Mouse (Mus musculus) kidney, postnatal 0 days (tissue): ENCODE measurements around the gene Col23a1. TPM values are rescaled to one million over a fixed set of nuclear protein-coding genes. Genes with fewer than 3 reads are reported as not detected.

Experiments used
- ATAC-seq: fragments of 200-750 bp; cut with Nextera tagmentation; replicated peaks from 2 replicates; pipeline ENCODE4 v1.8.0; 2017; ENCODE audit warnings: low read depth, moderate number of reproducible peaks, moderate TSS enrichment, moderate library complexity; ENCODE audit not compliant: low FRiP score
- DNase-seq: peaks from one replicate; pipeline ENCODE4 v3.0.0-alpha.2; 2016; ENCODE audit warnings: low spot score
- H3K27ac ChIP-seq: fragments of 300-500 bp; sonication (generic); 2 replicates; pipeline ENCODE4 v1.5.1; 2014; ENCODE audit warnings: mild to moderate bottlenecking
- H3K27me3 ChIP-seq: fragments of 300-500 bp; sonication (generic); 2 replicates; pipeline ENCODE4 v1.6.1; 2014; ENCODE audit warnings: low read length, mixed read lengths; ENCODE audit not compliant: insufficient read depth
- H3K36me3 ChIP-seq: fragments of 300-500 bp; sonication (generic); 2 replicates; pipeline ENCODE4 v1.6.1; 2014; ENCODE audit warnings: low read length, mixed read lengths; ENCODE audit not compliant: insufficient read depth
- H3K4me1 ChIP-seq: fragments of 300-500 bp; sonication (generic); replicated peaks from 2 replicates; pipeline ENCODE4 v1.6.1; 2014; ENCODE audit warnings: antibody characterized with exemption, low read length, mixed read lengths; ENCODE audit not compliant: insufficient read depth
- H3K4me2 ChIP-seq: fragments of 300-500 bp; sonication (generic); 2 replicates; pipeline ENCODE4 v1.6.1; 2014; ENCODE audit warnings: mild to moderate bottlenecking, low read length, moderate library complexity, mixed read lengths
- H3K4me3 ChIP-seq: fragments of 300-500 bp; sonication (generic); replicated peaks from 2 replicates; pipeline ENCODE4 v1.5.1; 2014; ENCODE audit warnings: low read depth, low read length
- H3K9ac ChIP-seq: fragments of 300-500 bp; sonication (generic); 2 replicates; pipeline ENCODE4 v1.6.1; 2014; ENCODE audit warnings: low read depth, low read length
- H3K9me3 ChIP-seq: fragments of 300-500 bp; sonication (generic); replicated peaks from 2 replicates; pipeline ENCODE4 v1.6.1; 2016; ENCODE audit warnings: low read length, inconsistent platforms, mixed read lengths
- CTCF ChIP-seq: IDR thresholded peaks from 2 replicates; pipeline ENCODE4 v1.5.1; 2016; ENCODE audit warnings: antibody characterized with exemption, low read depth, mild to moderate bottlenecking, moderate library complexity
- WGBS: fragments of 180-500 bp; shearing (Covaris S2); extraction: QIAGEN DNeasy Blood & Tissue Kit; methylation state at CpG from one replicate; pipeline ENCODE4 v1.1.7; 2014; 5-methylcytosine and 5-hydroxymethylcytosine counted together
- polyA plus RNA-seq: library from polyadenylated mRNA; unstranded; fragments of >200 nt; fragmentation: Nextera tagmentation; extraction: Ambion mirVana; gene quantifications from 2 replicates; pipeline ENCODE4 v1.2.1, GENCODE M21; 2015

The Col23a1 gene
- polyA plus RNA-seq, 1 experiment from 2014 or later, result 6.8 TPM

DNA sequence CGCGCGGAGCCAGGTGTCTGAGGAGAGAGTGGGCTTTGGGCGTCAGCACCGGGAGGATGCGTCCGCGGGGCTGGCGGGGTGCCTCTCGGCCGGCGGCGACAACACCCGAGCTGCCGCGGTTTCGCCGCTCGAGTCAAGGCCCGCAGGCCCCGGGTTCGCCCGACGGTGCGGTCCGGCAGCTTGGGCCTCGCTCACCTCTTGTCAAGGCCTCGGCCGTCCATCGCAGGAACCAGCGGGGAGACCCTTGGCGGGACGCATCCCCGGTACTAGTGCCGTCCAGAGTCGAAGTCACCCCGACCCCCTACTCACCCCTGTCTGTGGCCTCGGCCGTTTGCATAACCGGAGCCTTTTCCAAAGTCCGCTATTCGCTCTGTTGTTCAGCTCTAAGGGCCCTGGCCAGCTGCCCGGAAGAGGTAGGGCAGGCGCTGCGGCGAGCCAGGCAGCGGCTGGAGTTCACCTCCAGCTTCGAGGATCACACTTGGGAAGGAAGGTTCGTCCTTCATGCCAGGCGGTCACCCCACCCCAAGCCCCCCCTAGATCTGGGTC, 26.4 kb upstream of the Col23a1 start:
- Histone ChIP-seq H3K27ac (peak overlapping the region; percentile 95), H3K4me2 (peak overlapping the region; percentile 81), H3K9ac (peak overlapping the region; percentile 96), H3K4me1 (peaks cover 13% of the 10 kb centered on the region; the same call in 1 of the 2 replicates), H3K9me3 (no peaks in the 10 kb centered on the region), H3K27me3 (no peaks in the 10 kb centered on the region), H3K4me3 (peak overlapping the region; percentile 85), H3K36me3 (no peaks in the 10 kb centered on the region; the same call in 1 of the 2 replicates)
- TF ChIP-seq CTCF, result no peak
- ATAC-seq, result peak; percentile 47
- WGBS, result under 1% methylated on average over 50 of the region's 50 CpGs
- peak; percentile 63 for DNase-seq

DNA sequence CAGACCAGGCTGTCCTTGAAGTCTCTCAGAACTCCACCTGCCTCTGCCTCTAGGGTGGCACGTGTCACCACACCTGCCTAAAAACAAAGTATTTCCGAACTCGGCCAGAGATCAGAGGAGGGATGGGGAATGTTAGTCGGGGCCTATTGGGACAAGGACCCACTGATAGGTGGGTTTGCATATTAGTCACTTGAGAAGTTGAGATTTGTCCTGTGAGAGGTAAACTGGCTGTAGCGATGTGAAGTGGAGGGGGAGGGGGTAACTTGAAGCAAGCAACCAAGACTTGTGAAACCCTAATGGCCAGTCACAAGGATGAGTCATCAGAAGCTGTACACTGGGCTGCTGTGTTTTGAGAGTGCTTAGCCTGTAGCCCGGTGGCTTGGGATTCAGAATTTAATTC, 25.4 kb upstream of the Col23a1 start:
- Histone ChIP-seq H3K4me1 (peaks cover 13% of the 10 kb centered on the region; the same call in 1 of the 2 replicates), H3K27me3 (no peaks in the 10 kb centered on the region), H3K9ac (no peak overlapping the region), H3K9me3 (no peaks in the 10 kb centered on the region), H3K4me3 (peak overlapping the region; percentile 85), H3K27ac (no peak overlapping the region), H3K4me2 (peak overlapping the region; percentile 81), H3K36me3 (no peaks in the 10 kb centered on the region; the same call in 1 of the 2 replicates)
- WGBS, result 4% methylated on average over 6 of the region's 6 CpGs
- ATAC-seq (no peak), DNase-seq (peak; percentile 61)
- no peak for TF ChIP-seq CTCF

DNA sequence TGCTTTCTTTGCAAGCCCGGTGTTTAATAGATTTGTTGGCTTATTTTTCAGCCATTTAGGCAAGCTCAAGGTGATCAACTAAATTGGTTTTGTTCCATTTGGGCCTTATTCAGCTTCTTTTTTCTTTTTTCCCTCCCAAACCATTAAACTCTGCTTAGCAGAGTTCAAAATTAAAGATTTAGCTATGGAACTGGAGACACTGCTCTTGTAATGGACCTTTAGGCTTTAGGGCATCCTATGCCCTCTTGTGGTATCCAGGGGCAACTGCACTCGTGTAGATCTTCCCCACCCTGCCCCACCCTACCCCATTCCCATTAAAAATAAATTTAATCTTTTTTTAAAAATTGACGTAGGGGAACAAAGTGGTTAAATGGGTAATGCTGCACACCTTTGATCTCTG, 24.4 kb upstream of the Col23a1 start:
- no peaks in the 10 kb centered on the region for H3K27me3 ChIP-seq
- H3K4me2 ChIP-seq, result peak overlapping the region; percentile 81; the same call in 1 of the 2 replicates
- peak; percentile 74 for DNase-seq
- no peak overlapping the region for H3K9ac ChIP-seq
- no peak overlapping the region for H3K4me3 ChIP-seq
- H3K36me3 ChIP-seq, result peaks cover 3% of the 10 kb centered on the region; the same call in 1 of the 2 replicates
- WGBS, result 52% methylated on average over 3 of the region's 3 CpGs
- no peak overlapping the region for H3K27ac ChIP-seq
- no peaks in the 10 kb centered on the region for H3K9me3 ChIP-seq
- ATAC-seq, result no peak
- peaks cover 13% of the 10 kb centered on the region; the same call in 1 of the 2 replicates for H3K4me1 ChIP-seq
- peak; percentile 63; the same call in 1 of the 2 replicates for TF ChIP-seq CTCF

DNA sequence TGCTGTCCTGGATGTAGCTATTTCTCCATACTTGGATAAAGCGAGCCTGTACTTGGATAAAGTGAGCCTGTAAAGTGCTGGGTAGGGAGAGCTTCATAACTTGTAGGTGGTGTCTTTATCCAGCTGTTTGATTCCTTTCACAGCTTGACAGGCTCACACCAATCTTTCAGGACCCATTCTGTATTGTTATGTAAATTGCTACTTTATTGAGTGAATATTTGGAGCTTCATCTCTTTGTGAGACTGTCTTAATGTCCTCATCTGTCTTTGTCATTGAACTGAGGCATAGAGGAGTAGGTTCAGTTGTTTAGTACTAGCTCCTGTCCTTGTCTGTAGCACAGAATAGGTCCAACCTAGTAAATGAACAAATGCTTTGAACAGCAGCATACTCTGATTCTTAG, 15.3 kb upstream of the Col23a1 start:
- Histone ChIP-seq H3K4me2 (no peak overlapping the region), H3K27ac (no peak overlapping the region), H3K9ac (no peak overlapping the region), H3K27me3 (no peaks in the 10 kb centered on the region), H3K4me1 (no peaks in the 10 kb centered on the region), H3K36me3 (peaks cover 54% of the 10 kb centered on the region), H3K9me3 (no peaks in the 10 kb centered on the region), H3K4me3 (no peak overlapping the region)
- DNase-seq, result no peak
- WGBS, result 80% methylated on average over 1 of the region's 1 CpGs
- ATAC-seq, result no peak
- no peak for TF ChIP-seq CTCF

DNA sequence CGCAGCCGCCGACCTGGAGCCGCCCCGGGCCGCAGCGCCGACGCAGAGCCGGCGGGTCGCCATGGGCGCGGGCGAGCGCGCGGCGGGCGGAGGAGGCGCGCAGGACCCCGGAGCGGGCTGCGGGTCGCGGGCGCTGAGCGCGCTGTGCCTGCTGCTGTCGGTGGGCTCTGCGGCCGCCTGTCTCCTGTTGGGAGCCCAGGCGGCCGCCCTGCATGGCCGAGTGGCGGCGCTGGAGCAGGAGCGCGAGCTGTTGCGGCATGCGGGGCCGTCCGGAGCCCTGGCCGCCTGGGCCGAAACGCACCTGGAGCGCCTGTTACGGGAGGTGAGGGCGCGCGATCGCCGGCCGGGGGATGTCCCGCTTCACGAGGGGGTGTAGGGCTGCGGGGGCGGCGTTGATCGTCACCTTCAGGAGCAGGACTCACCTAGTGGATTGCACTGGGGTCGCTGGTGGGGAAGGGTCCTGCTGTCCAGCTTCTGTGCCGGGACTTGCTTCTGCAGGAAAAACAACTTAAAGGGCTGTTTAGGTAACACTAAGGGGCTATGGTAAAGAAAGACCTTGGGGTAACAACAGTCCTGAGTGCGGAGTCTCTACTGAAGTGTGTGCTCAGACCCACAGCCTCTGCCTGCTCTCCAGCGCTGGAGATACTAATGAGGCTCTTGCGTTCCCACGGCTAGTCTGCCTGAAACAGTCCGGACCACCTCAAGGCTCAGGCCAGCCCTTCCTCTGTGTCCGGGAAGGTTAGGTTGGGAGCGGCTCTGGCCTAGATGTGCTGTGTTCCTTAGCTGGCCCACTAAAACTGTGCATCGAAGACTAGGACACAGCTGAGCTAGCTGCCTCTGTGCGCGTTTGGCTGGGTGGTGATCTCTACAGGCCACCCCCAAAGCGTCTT, 591 bp downstream of the Col23a1 start:
- H3K9me3 ChIP-seq, result no peaks in the 10 kb centered on the region
- H3K9ac ChIP-seq, result peak overlapping the region; percentile 63
- TF ChIP-seq CTCF, result peak; percentile 57
- no peaks in the 10 kb centered on the region for H3K36me3 ChIP-seq
- peak overlapping the region; percentile 31; the same call in 1 of the 2 replicates for H3K27ac ChIP-seq
- H3K4me2 ChIP-seq, result peak overlapping the region; percentile 92
- 0 out of 2 replicates have a peak, but pooled peaks cover 3% of the 10 kb centered on the region for H3K4me1 ChIP-seq
- WGBS, result 3% methylated on average over 68 of the region's 74 CpGs
- no peaks in the 10 kb centered on the region for H3K27me3 ChIP-seq
- ATAC-seq, result peak; percentile 80
- DNase-seq, result peak; percentile 67
- peak overlapping the region; percentile 67 for H3K4me3 ChIP-seq

DNA sequence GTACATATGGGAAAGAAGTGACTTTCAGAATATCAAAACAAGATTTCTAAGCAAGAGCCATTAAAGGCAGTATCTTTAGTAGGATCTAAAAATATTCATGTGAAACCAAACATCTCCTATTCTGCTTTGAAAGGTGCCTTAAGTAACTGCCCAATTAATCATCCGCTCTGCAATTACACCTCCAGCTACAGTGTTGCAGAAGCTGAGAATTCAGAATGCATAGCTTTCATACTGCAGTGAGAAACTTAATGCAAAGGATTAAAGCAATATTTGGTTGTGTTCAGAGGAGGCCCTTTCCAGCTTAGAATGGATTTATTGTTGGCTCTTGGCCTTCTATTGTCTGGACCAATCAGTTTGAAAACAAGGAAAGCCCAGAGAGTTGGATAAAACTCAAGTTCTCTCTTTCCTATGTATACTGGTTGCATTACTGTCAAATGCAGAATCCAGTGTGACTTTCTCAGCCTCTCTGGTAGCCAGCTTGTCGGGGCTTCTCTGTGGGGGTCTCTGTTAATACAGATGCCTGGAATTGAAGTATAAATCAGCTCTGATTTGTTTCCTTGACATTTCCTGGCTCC, 4.3 kb downstream of the Col23a1 start:
- DNase-seq, result peak; percentile 3
- no peak overlapping the region for H3K27ac ChIP-seq
- WGBS, result 55% methylated on average over 2 of the region's 2 CpGs

More for the DNA sequence above, 4.3 kb downstream of the Col23a1 start:
- H3K36me3 ChIP-seq, result no peaks in the 10 kb centered on the region
- no peaks in the 10 kb centered on the region for H3K27me3 ChIP-seq
- H3K9me3 ChIP-seq, result no peaks in the 10 kb centered on the region
- no peak for ATAC-seq
- no peak overlapping the region for H3K9ac ChIP-seq
- no peak for TF ChIP-seq CTCF
- H3K4me3 ChIP-seq, result no peak overlapping the region
- H3K4me1 ChIP-seq, result 0 out of 2 replicates have a peak, but pooled peaks cover 3% of the 10 kb centered on the region
- no peak overlapping the region for H3K4me2 ChIP-seq
